Mouse (Mus musculus) CH12F3 (cell line): ENCODE results near the gene Olfr746.

Experiments
- in situ Hi-C: fragments of 300-500 bp; cut with MboI; formaldehyde crosslinking; loops from 2 replicates; pipeline ENCODE4 v1.14.3; 2020; ENCODE audit warnings: low sequenced_read_pairs

The Olfr746 gene

GRCm38 (mm10) chr14:50646783-50647182 lies at the start of gene Olfr746:
TSS of gene Olfr746 (plus strand) at chr14:50647083.
- in situ Hi-C loops: no loop called here

GRCm38 (mm10) chr14:50614579-50614978 lies 32.3 kb upstream of the Olfr746 start, which contains the start of gene Olfr744:
TSS of gene Olfr744 (plus strand) at chr14:50614879.
- in situ Hi-C loops: no loop called here

GRCm38 (mm10) chr14:50639088-50639487 lies 7.8 kb upstream of the Olfr746 start, which contains the start of gene Olfr745:
TSS of gene Olfr745 (plus strand) at chr14:50639388.
- in situ Hi-C loops: no loop called here

GRCm38 (mm10) chr14:50693106-50693505 lies 46.2 kb downstream of the Olfr746 start, which contains the start of gene Olfr747:
TSS of gene Olfr747 (minus strand) at chr14:50693206.
- in situ Hi-C loops: no loop called here
